Mouse (Mus musculus) liver, postnatal 0 days (tissue): ENCODE measurements at regions not wholly inside any gene's neighbourhood (a gene's known extent, or its start where the extent isn't known, plus 50 kb on each side); places are given as distances from the start of the nearest gene placed in this dataset.
A peak's percentile ranks its signal among the peaks of the same experiment; 100 is the strongest.

Source experiments
- ATAC-seq: fragments of 200-750 bp; cut with Nextera tagmentation; 2 replicates; pipeline ENCODE4 v1.8.0; 2017; ENCODE audit warnings: mild to moderate bottlenecking, moderate library complexity
- DNase-seq: peaks from one replicate; pipeline ENCODE4 v3.0.0-alpha.2; 2016
- H3K27ac ChIP-seq: fragments of 300-500 bp; sonication (generic); 2 replicates; pipeline ENCODE4 v1.5.1; 2014; ENCODE audit warnings: antibody characterized with exemption, moderate library complexity, mild to moderate bottlenecking, low read depth
- H3K27me3 ChIP-seq: fragments of 300-500 bp; sonication (generic); 2 replicates; pipeline ENCODE4 v1.6.1; 2014; ENCODE audit warnings: low read length, control low read depth, mixed read lengths; ENCODE audit not compliant: insufficient read depth
- H3K36me3 ChIP-seq: fragments of 300-500 bp; sonication (generic); replicated peaks from 2 replicates; pipeline ENCODE4 v1.6.1; 2014; ENCODE audit warnings: mild to moderate bottlenecking, control low read depth, low read length, moderate library complexity, mixed read lengths; ENCODE audit not compliant: insufficient read depth
- H3K4me1 ChIP-seq: fragments of 300-500 bp; sonication (generic); 2 replicates; pipeline ENCODE4 v1.6.1; 2014; ENCODE audit warnings: antibody characterized with exemption, mild to moderate bottlenecking, control low read depth; ENCODE audit not compliant: insufficient read depth
- H3K4me2 ChIP-seq: fragments of 300-500 bp; sonication (generic); 2 replicates; pipeline ENCODE4 v1.6.1; 2014; ENCODE audit warnings: low read depth, mild to moderate bottlenecking, low read length, moderate library complexity, mixed read lengths
- H3K4me3 ChIP-seq: fragments of 300-500 bp; sonication (generic); 2 replicates; pipeline ENCODE4 v1.5.1; 2014; ENCODE audit warnings: low read depth, low read length
- H3K9ac ChIP-seq: fragments of 300-500 bp; sonication (generic); replicated peaks from 2 replicates; pipeline ENCODE4 v1.6.1; 2014; ENCODE audit warnings: mild to moderate bottlenecking, moderate library complexity
- H3K9me3 ChIP-seq: fragments of 300-500 bp; sonication (generic); 2 replicates; pipeline ENCODE4 v1.6.1; 2016; ENCODE audit warnings: mild to moderate bottlenecking, control low read depth, low read length, mixed read lengths
- CTCF ChIP-seq: sonication (generic); IDR thresholded peaks from 2 replicates; pipeline ENCODE4 v1.5.1; 2016; ENCODE audit warnings: antibody characterized with exemption, low read depth
- EP300 ChIP-seq: IDR thresholded peaks from 2 replicates; pipeline ENCODE4 v1.6.1; 2016; ENCODE audit warnings: antibody characterized with exemption, low read depth, mild to moderate bottlenecking
- WGBS: fragments of 180-500 bp; shearing (Covaris S2); extraction: QIAGEN DNeasy Blood & Tissue Kit; methylation state at CpG from one replicate; pipeline ENCODE4 v1.1.7; 2014; ENCODE audit not compliant: insufficient replicate concordance; 5-methylcytosine and 5-hydroxymethylcytosine counted together

GRCm38 (mm10) chr8:49461724-49462473, 618.1 kb upstream of the Tenm3 start:
- H3K4me1 ChIP-seq, result no peaks in the 10 kb centered on the region
- H3K4me2 ChIP-seq, result no peak overlapping the region
- ATAC-seq, result no peak
- no peak overlapping the region for H3K9ac ChIP-seq
- H3K27ac ChIP-seq, result no peak overlapping the region
- H3K36me3 ChIP-seq, result no peaks in the 10 kb centered on the region
- WGBS, result 64% methylated on average over 16 of the region's 16 CpGs
- TF ChIP-seq EP300 (no peak), CTCF (no peak)
- DNase-seq, result no peak
- no peak overlapping the region for H3K4me3 ChIP-seq
- H3K27me3 ChIP-seq, result no peaks in the 10 kb centered on the region
- no peaks in the 10 kb centered on the region for H3K9me3 ChIP-seq

DNA sequence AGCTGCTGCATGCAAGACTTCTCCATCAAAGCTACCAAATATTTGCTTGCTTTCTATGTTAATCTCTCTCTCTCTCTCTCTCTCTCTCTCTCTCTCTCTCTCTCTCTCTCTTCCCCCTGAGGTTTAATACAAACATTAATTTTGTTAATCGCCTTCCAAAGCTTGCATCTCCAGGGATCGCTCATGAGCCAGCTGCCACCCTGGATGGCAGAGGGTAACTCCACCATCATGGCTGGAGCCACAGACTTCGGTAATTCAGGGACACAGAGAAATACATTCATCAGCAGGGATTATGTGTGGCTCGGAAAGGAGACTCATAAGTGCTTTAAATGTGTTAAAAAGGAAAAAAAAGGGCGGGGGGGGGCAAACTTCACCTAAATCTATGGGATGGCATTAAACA, 601.7 kb upstream of the Tenm3 start:
- H3K4me1 ChIP-seq, result no peaks in the 10 kb centered on the region
- no peaks in the 10 kb centered on the region for H3K27me3 ChIP-seq
- H3K4me3 ChIP-seq, result no peak overlapping the region
- ATAC-seq (no peak), DNase-seq (no peak)
- H3K36me3 ChIP-seq, result no peaks in the 10 kb centered on the region
- no peak for TF ChIP-seq EP300
- TF ChIP-seq CTCF, result no peak
- no peak overlapping the region for H3K4me2 ChIP-seq
- H3K9ac ChIP-seq, result no peak overlapping the region
- H3K27ac ChIP-seq, result no peak overlapping the region
- WGBS, result 59% methylated on average over 5 of the region's 5 CpGs
- no peaks in the 10 kb centered on the region for H3K9me3 ChIP-seq

GRCm38 (mm10) chr8:49441270-49441669, 597.5 kb upstream of the Tenm3 start:
- Histone ChIP-seq H3K9me3 (no peaks in the 10 kb centered on the region), H3K4me2 (no peak overlapping the region), H3K9ac (no peak overlapping the region), H3K4me3 (no peak overlapping the region), H3K27me3 (no peaks in the 10 kb centered on the region), H3K27ac (no peak overlapping the region), H3K36me3 (no peaks in the 10 kb centered on the region), H3K4me1 (no peaks in the 10 kb centered on the region)
- TF ChIP-seq EP300 (no peak), CTCF (no peak)
- no peak for ATAC-seq
- no peak for DNase-seq

DNA sequence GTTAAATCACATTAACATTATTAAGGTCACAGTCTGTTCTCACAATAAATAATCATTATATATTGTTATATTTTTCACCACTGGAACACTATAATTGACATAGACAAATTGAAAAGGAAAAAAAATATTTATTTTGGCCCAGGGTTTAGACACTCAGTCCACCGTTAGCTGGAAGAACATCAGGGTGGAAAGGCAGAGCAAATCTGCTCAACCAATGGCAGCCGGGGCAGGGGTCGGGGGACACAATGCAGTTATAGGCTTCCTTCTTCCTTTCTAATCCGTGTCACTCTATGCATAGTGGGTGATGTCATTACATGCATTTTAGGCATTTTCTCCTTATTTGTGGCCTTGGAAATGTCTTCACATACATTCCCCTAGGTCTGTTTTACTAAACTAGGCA, 552.8 kb upstream of the Tenm3 start:
- no peak for DNase-seq
- Histone ChIP-seq H3K4me1 (no peaks in the 10 kb centered on the region), H3K27me3 (no peaks in the 10 kb centered on the region), H3K36me3 (no peaks in the 10 kb centered on the region), H3K4me3 (no peak overlapping the region), H3K9ac (no peak overlapping the region), H3K9me3 (no peaks in the 10 kb centered on the region), H3K27ac (no peak overlapping the region), H3K4me2 (no peak overlapping the region)
- TF ChIP-seq EP300, result no peak
- TF ChIP-seq CTCF, result no peak
- WGBS, result 65% methylated on average over 4 of the region's 4 CpGs
- ATAC-seq, result no peak

DNA sequence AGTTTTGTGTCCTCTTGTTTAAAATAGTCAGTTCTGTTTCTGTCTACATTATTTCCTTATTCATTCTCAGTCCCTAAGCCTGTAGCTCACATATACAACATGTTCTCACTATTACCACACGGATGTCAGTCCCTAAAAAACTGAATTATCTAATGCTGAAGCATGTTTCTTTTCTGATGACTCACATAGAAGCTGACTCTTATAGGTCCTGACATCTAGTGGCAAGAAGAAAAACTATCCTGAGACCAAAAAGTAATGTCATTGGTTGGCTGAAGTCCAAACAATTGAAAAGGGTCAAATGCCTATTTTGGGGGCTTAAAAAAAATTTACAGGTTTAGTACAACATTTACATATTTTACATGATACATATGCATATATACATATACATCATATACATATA, 551.3 kb upstream of the Tenm3 start:
- no peaks in the 10 kb centered on the region for H3K9me3 ChIP-seq
- H3K4me1 ChIP-seq, result no peaks in the 10 kb centered on the region
- DNase-seq (no peak), ATAC-seq (no peak)
- TF ChIP-seq CTCF (peak; percentile 8; the same call in 1 of the 2 replicates), EP300 (no peak)
- no peak overlapping the region for H3K9ac ChIP-seq
- no peak overlapping the region for H3K4me3 ChIP-seq
- H3K27me3 ChIP-seq, result no peaks in the 10 kb centered on the region
- no peak overlapping the region for H3K4me2 ChIP-seq
- no peaks in the 10 kb centered on the region for H3K36me3 ChIP-seq
- H3K27ac ChIP-seq, result no peak overlapping the region
- 20% methylated on average over 1 of the region's 1 CpGs for WGBS

DNA sequence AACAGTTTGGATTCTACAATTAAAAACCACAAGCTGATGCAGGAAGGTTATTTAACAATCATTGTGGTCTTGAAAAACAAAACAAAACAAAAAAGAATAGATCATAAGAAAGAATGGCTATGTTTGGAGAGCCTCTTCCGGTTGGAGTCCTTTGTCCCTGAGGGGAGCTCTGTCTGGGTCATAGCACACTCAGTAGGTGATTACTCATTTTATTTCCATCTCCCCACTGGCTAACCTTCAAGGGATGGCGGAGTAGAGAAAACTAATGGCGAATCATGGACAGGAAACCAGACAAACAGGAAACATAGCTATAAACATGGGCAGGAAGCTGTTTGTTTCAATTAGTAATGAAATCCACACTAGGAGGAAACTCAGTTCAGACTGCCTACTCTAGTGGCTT, 545.8 kb upstream of the Tenm3 start:
- Histone ChIP-seq H3K27ac (no peak overlapping the region), H3K9ac (no peak overlapping the region), H3K27me3 (no peaks in the 10 kb centered on the region), H3K4me2 (no peak overlapping the region), H3K4me3 (no peak overlapping the region), H3K9me3 (no peaks in the 10 kb centered on the region), H3K36me3 (no peaks in the 10 kb centered on the region), H3K4me1 (no peaks in the 10 kb centered on the region)
- 47% methylated on average over 3 of the region's 3 CpGs for WGBS
- ATAC-seq (no peak), DNase-seq (no peak)
- TF ChIP-seq EP300, result no peak
- no peak for TF ChIP-seq CTCF

GRCm38 (mm10) chr8:49387587-49387986, 543.8 kb upstream of the Tenm3 start:
- H3K4me1 ChIP-seq, result no peaks in the 10 kb centered on the region
- no peak overlapping the region for H3K4me3 ChIP-seq
- 55% methylated on average over 2 of the region's 2 CpGs for WGBS
- H3K9ac ChIP-seq, result no peak overlapping the region
- no peaks in the 10 kb centered on the region for H3K36me3 ChIP-seq
- no peak for DNase-seq
- no peak overlapping the region for H3K4me2 ChIP-seq
- H3K27ac ChIP-seq, result no peak overlapping the region
- no peak for TF ChIP-seq EP300
- TF ChIP-seq CTCF, result no peak
- no peaks in the 10 kb centered on the region for H3K9me3 ChIP-seq
- no peak for ATAC-seq
- H3K27me3 ChIP-seq, result no peaks in the 10 kb centered on the region
